Mouse (Mus musculus): Measurements from ENCODE around the gene Rab20.
A peak's percentile ranks its signal among the peaks of the same experiment; 100 is the strongest.
"Not testable (repeated sequence)": the region's sequence is repeated elsewhere in the genome, so short reads cannot be mapped to it uniquely, and the experiment has no call there.

The Rab20 gene

GRCm38 (mm10) chr8:11478807-11479527 lies 457 bp upstream of the Rab20 start:
- no peak for DNase-seq

- no peak for DNase-seq
These were observed 1.3 kb downstream of the Rab20 start for GRCm38 (mm10) chr8:11477178-11477553.

GRCm38 (mm10) chr8:11476338-11477177 lies 2.0 kb downstream of the Rab20 start:
- DNase-seq, result peak; percentile 24

GRCm38 (mm10) chr8:11475876-11476275 lies 2.6 kb downstream of the Rab20 start:
- DNase-seq, result no peak

GRCm38 (mm10) chr8:11475397-11475796 lies 3.1 kb downstream of the Rab20 start:
- DNase-seq, result no peak

GRCm38 (mm10) chr8:11473072-11473471 lies 5.4 kb downstream of the Rab20 start:
- DNase-seq, result no peak

GRCm38 (mm10) chr8:11471309-11471708 lies 7.2 kb downstream of the Rab20 start:
- no peak for DNase-seq

- no peak for DNase-seq
These were observed 7.8 kb downstream of the Rab20 start for GRCm38 (mm10) chr8:11470694-11471093.

- peak; percentile 51 for DNase-seq
These were observed 9.4 kb downstream of the Rab20 start for GRCm38 (mm10) chr8:11469095-11469494.

- not testable (repeated sequence) for DNase-seq
These were observed 12.0 kb downstream of the Rab20 start for GRCm38 (mm10) chr8:11466528-11466927.

- no peak for DNase-seq
These were observed 12.9 kb downstream of the Rab20 start for GRCm38 (mm10) chr8:11465619-11466018.

GRCm38 (mm10) chr8:11464707-11464964 lies 13.9 kb downstream of the Rab20 start:
- no peak for DNase-seq

GRCm38 (mm10) chr8:11463889-11464706 lies 14.4 kb downstream of the Rab20 start:
- DNase-seq, result no peak

GRCm38 (mm10) chr8:11463541-11463888 lies 15.0 kb downstream of the Rab20 start:
- no peak for DNase-seq

GRCm38 (mm10) chr8:11462641-11463040 lies 15.9 kb downstream of the Rab20 start:
- no peak for DNase-seq

GRCm38 (mm10) chr8:11461847-11462246 lies 16.7 kb downstream of the Rab20 start:
- no peak for DNase-seq

GRCm38 (mm10) chr8:11460934-11461333 lies 17.6 kb downstream of the Rab20 start:
- no peak for DNase-seq

- no peak for DNase-seq
These were observed 19.5 kb downstream of the Rab20 start for GRCm38 (mm10) chr8:11459016-11459415.

GRCm38 (mm10) chr8:11457981-11458836 lies 20.3 kb downstream of the Rab20 start:
- DNase-seq, result no peak

GRCm38 (mm10) chr8:11457278-11457677 lies 21.2 kb downstream of the Rab20 start:
- no peak for DNase-seq

GRCm38 (mm10) chr8:11454228-11454627 lies 24.3 kb downstream of the Rab20 start:
- DNase-seq, result no peak

- DNase-seq, result peak; percentile 16
These were observed 25.5 kb downstream of the Rab20 start for GRCm38 (mm10) chr8:11452974-11453373.

- DNase-seq, result no peak
These were observed 26.0 kb downstream of the Rab20 start for GRCm38 (mm10) chr8:11452559-11452958.

Measured in thymus, postnatal 14 days (tissue).